Mouse (Mus musculus) c-Kit-positive CD71-positive TER-119-positive erythroid progenitor cells, embryonic 14.5 days (primary cell): ENCODE measurements at regions not wholly inside any gene's neighbourhood (a gene's known extent, or its start where the extent isn't known, plus 50 kb on each side); places are given as distances from the start of the nearest gene placed in this dataset.

ENCODE experiments used
- DNase-seq: peaks from one replicate; pipeline ENCODE4 v3.0.0-alpha.2; 2013; ENCODE audit warnings: low spot score

GRCm38 (mm10) chr12:13825899-13826298 is 326.0 kb downstream of the Fam84a start:
- no peak for DNase-seq

GRCm38 (mm10) chr12:13815500-13815899 is 336.4 kb downstream of the Fam84a start:
- no peak for DNase-seq

GRCm38 (mm10) chr12:13810155-13810515 is 341.7 kb downstream of the Fam84a start:
- DNase-seq = no peak

- DNase-seq = no peak
These were observed 342.3 kb downstream of the Fam84a start for GRCm38 (mm10) chr12:13809291-13810154.

GRCm38 (mm10) chr12:13779752-13780151 is 372.1 kb downstream of the Fam84a start:
- DNase-seq = no peak

- DNase-seq = no peak
These were observed 375.2 kb downstream of the Fam84a start for GRCm38 (mm10) chr12:13776687-13777086.

GRCm38 (mm10) chr12:13769696-13770095 is 382.2 kb downstream of the Fam84a start:
- DNase-seq = no peak

GRCm38 (mm10) chr12:13769156-13769555 is 382.7 kb downstream of the Fam84a start:
- no peak for DNase-seq

GRCm38 (mm10) chr12:13766486-13766885 is 385.4 kb downstream of the Fam84a start:
- DNase-seq = no peak

- DNase-seq = no peak
These were observed 398.0 kb downstream of the Fam84a start for GRCm38 (mm10) chr12:13753878-13754277.

- no peak for DNase-seq
These were observed 407.4 kb downstream of the Fam84a start for GRCm38 (mm10) chr12:13744323-13744931.

GRCm38 (mm10) chr12:13729901-13730637 is 421.8 kb downstream of the Fam84a start:
- no peak for DNase-seq

- DNase-seq = no peak
These were observed 422.9 kb downstream of the Fam84a start for GRCm38 (mm10) chr12:13728986-13729385.

GRCm38 (mm10) chr12:13724511-13724910 is 427.3 kb downstream of the Fam84a start:
- no peak for DNase-seq

- no peak for DNase-seq
These were observed 440.9 kb downstream of the Nbas start for GRCm38 (mm10) chr12:13709806-13710205.

- DNase-seq = no peak
These were observed 438.8 kb downstream of the Nbas start for GRCm38 (mm10) chr12:13707747-13708146.

- no peak for DNase-seq
These were observed 437.6 kb downstream of the Nbas start for GRCm38 (mm10) chr12:13706510-13706909.

GRCm38 (mm10) chr12:13703604-13704003 is 434.7 kb downstream of the Nbas start:
- DNase-seq = no peak

- no peak for DNase-seq
These were observed 430.9 kb downstream of the Nbas start for GRCm38 (mm10) chr12:13699858-13700257.

GRCm38 (mm10) chr12:13698834-13699233 is 429.9 kb downstream of the Nbas start:
- DNase-seq = no peak

- no peak for DNase-seq
These were observed 422.6 kb downstream of the Nbas start for GRCm38 (mm10) chr12:13691394-13692165.

- no peak for DNase-seq
These were observed 408.3 kb downstream of the Nbas start for GRCm38 (mm10) chr12:13677266-13677665.
